Mouse (Mus musculus) G1E-ER4 (cell line): Measurements from ENCODE around the gene Ccnl2. TPM values are rescaled to one million over a fixed set of nuclear protein-coding genes. Genes with fewer than 3 reads are reported as not detected.

Experiments
- GATA1 ChIP-seq: IDR thresholded peaks from one replicate; pipeline ENCODE4 v1.8.0; 2012; ENCODE audit warnings: low read length, inconsistent platforms
- polyA plus RNA-seq: library from polyadenylated mRNA; stranded (reverse); fragments of >175 nt; gene quantifications from 2 replicates; pipeline ENCODE4 v1.2.3, GENCODE M21; 2012

The Ccnl2 gene
- polyA plus RNA-seq, 1 experiment = 52.9 TPM

DNA sequence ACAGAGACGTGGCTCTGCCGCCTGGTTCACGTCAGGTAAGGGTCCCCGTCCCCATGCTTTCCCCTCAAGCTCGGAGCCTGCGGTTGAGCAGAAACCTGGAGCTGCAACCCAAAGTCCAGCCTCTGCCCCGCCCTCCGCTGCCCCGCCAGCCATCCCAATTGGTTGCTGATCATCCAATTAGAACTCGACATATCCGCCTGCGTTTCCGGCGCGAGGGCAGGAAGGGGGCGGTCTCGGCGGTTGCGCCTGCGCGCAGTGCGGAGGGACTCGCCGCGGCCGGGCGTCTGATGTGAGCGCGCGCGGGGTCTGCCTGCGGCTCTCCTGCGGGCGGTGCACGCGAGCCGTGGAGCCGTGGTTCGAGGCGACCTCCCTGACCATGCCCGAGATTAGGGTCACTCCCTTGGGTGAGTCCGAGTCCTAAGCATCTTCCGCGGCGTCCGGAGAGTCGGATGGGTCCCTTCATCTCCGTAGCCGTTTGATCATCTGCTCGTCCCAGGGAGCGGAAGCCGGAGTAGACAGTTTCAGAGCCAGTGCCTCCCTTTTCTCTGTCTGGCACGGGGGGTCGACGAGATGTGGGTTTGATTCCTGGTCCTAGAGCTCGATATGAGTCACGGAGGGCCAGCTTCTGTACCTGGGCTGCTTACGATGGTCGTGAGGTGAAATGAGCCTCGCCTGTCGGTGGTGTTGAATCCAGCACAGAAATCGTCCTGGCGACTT, 57.2 kb downstream of the Ccnl2 start, which contains the start of the genes Cptp and Ints11:
TSS of gene Cptp (minus strand) at position 124 of the 717 bp plus-strand sequence.
TSS of gene Ints11 (plus strand) at position 230 of the 717 bp plus-strand sequence.
- no peak for TF ChIP-seq GATA1

DNA sequence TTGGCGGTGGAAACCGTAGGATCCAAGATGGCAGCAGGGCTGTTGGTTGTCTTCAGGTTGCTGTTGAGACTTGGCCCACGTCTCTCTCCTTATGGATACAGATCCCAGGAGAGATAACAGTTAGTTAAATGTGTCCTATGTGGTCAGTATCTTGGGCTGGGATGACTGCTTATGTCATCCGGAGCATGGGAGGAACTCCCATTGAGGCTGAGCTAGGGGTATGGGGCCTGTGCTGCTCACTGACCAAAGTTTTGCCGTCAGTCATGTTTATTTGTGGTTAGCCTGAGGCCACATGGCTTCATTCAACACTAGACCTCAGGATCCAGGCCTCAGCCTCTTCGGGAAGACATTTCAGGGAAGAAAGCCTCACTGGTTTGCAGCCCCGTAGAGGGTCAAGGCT, 59.1 kb downstream of the Ccnl2 start:
- no peak for TF ChIP-seq GATA1

Other genes starting within 250 kb of the Ccnl2 start
- gene Slc35e2, start 211.1 kb upstream of the Ccnl2 start, polyA plus RNA-seq = 2.6 TPM in 2 replicates
- gene Cdk11b, start 187.6 kb upstream of the Ccnl2 start, polyA plus RNA-seq = 112 and 114 TPM in 2 replicates
- not detected in 2 replicates for gene Gm10563, start 167.1 kb upstream of the Ccnl2 start, polyA plus RNA-seq
- 0.08 and 0.09 TPM in 2 replicates for gene Mmp23, start 159.1 kb upstream of the Ccnl2 start, polyA plus RNA-seq
- 32.9 and 34.2 TPM in 2 replicates for gene Mib2, start 143.3 kb upstream of the Ccnl2 start, polyA plus RNA-seq
- gene Fndc10, start 118.1 kb upstream of the Ccnl2 start, polyA plus RNA-seq = not detected in 2 replicates
- gene Ssu72, start 107.7 kb upstream of the Ccnl2 start, polyA plus RNA-seq = 50.1 and 52.0 TPM in 2 replicates
- gene Tmem240, start 77.7 kb upstream of the Ccnl2 start, polyA plus RNA-seq = 0.73 and 0.79 TPM in 2 replicates
- 83.6 and 88.5 TPM in 2 replicates for gene Atad3a, start 51.4 kb upstream of the Ccnl2 start, polyA plus RNA-seq
- 0.16 and 0.17 TPM in 2 replicates for gene Vwa1, start 37.8 kb upstream of the Ccnl2 start, polyA plus RNA-seq
- 0.02 and 0.06 TPM in 2 replicates for gene Tmem88b, start 26.6 kb upstream of the Ccnl2 start, polyA plus RNA-seq
- not detected in 2 replicates for gene Ankrd65, start 22.1 kb upstream of the Ccnl2 start, polyA plus RNA-seq
- 21.2 and 27.9 TPM in 2 replicates for gene Mrpl20, start 9.6 kb upstream of the Ccnl2 start, polyA plus RNA-seq
- 258 and 358 TPM in 2 replicates for gene Aurkaip1, start 18.8 kb downstream of the Ccnl2 start, polyA plus RNA-seq
- gene Mxra8, start 27.2 kb downstream of the Ccnl2 start, polyA plus RNA-seq = 0.04 and 0.12 TPM in 2 replicates
- 78.6 and 89.0 TPM in 2 replicates for gene Dvl1, start 34.9 kb downstream of the Ccnl2 start, polyA plus RNA-seq
- 0.02 and 0.03 TPM in 2 replicates for gene Tas1r3, start 50.9 kb downstream of the Ccnl2 start, polyA plus RNA-seq
- 1.7 and 8.0 TPM in 2 replicates for gene Cptp, start 57.0 kb downstream of the Ccnl2 start, polyA plus RNA-seq
- gene Ints11, start 57.1 kb downstream of the Ccnl2 start, polyA plus RNA-seq = 22.3 and 26.6 TPM in 2 replicates
- gene Pusl1, start 79.3 kb downstream of the Ccnl2 start, polyA plus RNA-seq = 266 and 325 TPM in 2 replicates
- 37.5 and 47.6 TPM in 2 replicates for gene Acap3, start 79.3 kb downstream of the Ccnl2 start, polyA plus RNA-seq
- 179 and 243 TPM in 2 replicates for gene Ube2j2, start 131.3 kb downstream of the Ccnl2 start, polyA plus RNA-seq
- 78.3 and 111 TPM in 2 replicates for gene C1qtnf12, start 149.8 kb downstream of the Ccnl2 start, polyA plus RNA-seq
- gene B3galt6, start 180.2 kb downstream of the Ccnl2 start, polyA plus RNA-seq = 6.0 and 6.1 TPM in 2 replicates
- 44.4 and 58.7 TPM in 2 replicates for gene Sdf4, start 180.4 kb downstream of the Ccnl2 start, polyA plus RNA-seq
- 0.60 and 2.3 TPM in 2 replicates for gene Tnfrsf4, start 201.4 kb downstream of the Ccnl2 start, polyA plus RNA-seq
- gene Tnfrsf18, start 213.7 kb downstream of the Ccnl2 start, polyA plus RNA-seq = 0.10 and 0.16 TPM in 2 replicates
- not detected in 2 replicates for gene Ttll10, start 246.9 kb downstream of the Ccnl2 start, polyA plus RNA-seq